Mouse (Mus musculus) lung, postnatal 0 days (tissue): ENCODE results near the gene Fanci.

Source experiments
- CTCF ChIP-seq: IDR thresholded peaks from 2 replicates; pipeline ENCODE4 v1.5.1; 2016; ENCODE audit warnings: antibody characterized with exemption, mild to moderate bottlenecking
- EP300 ChIP-seq: IDR thresholded peaks from 2 replicates; pipeline ENCODE4 v1.6.1; 2016; ENCODE audit warnings: antibody characterized with exemption, mild to moderate bottlenecking, control low read depth

GRCm38 (mm10) chr7:79495988-79496815 lies 104.5 kb downstream of the Fanci start:
- TF ChIP-seq EP300 (no peak), CTCF (peak; percentile 99)
